Mouse (Mus musculus): ENCODE data around the gene Ptges2.

- no peak for TF ChIP-seq HCFC1 (IDR thresholded peaks at IDR 0.05; ENCODE audit: borderline replicate concordance, insufficient read depth, low read length)
- TF ChIP-seq CHD2 (IDR thresholded peaks at IDR 0.05; ENCODE audit: low read depth, low read length): no peak
- no peak for TF ChIP-seq ZC3H11A (IDR thresholded peaks at IDR 0.05; ENCODE audit: borderline replicate concordance, low read depth, low read length)
Measured at GRCm38 (mm10) chr2:32375317-32375940, 20.3 kb upstream of the Ptges2 start.

Data from ES-E14 (cell line).